Mouse (Mus musculus) embryonic facial prominence, embryonic 15.5 days (tissue): ENCODE measurements at regions not wholly inside any gene's neighbourhood (a gene's known extent, or its start where the extent isn't known, plus 50 kb on each side); places are given as distances from the start of the nearest gene placed in this dataset.

ENCODE experiments used
- ATAC-seq: fragments of 200-750 bp; cut with Nextera tagmentation; 2 replicates; pipeline ENCODE4 v1.8.0; 2017; ENCODE audit warnings: low read depth, moderate TSS enrichment; ENCODE audit not compliant: insufficient number of reproducible peaks, low FRiP score, low TSS enrichment
- H3K27ac ChIP-seq: fragments of 300-500 bp; sonication (generic); replicated peaks from 2 replicates; pipeline ENCODE4 v1.5.1; 2015; ENCODE audit warnings: mild to moderate bottlenecking, inconsistent platforms
- H3K27me3 ChIP-seq: fragments of 300-500 bp; sonication (generic); 2 replicates; pipeline ENCODE4 v1.6.1; 2015; ENCODE audit warnings: inconsistent platforms
- H3K36me3 ChIP-seq: fragments of 300-500 bp; sonication (generic); 2 replicates; pipeline ENCODE4 v1.6.1; 2015; ENCODE audit warnings: mild to moderate bottlenecking, inconsistent platforms
- H3K4me1 ChIP-seq: fragments of 300-500 bp; sonication (generic); 2 replicates; pipeline ENCODE4 v1.6.1; 2015; ENCODE audit warnings: inconsistent platforms
- H3K4me2 ChIP-seq: fragments of 300-500 bp; sonication (generic); replicated peaks from 2 replicates; pipeline ENCODE4 v1.6.1; 2015; ENCODE audit warnings: mild to moderate bottlenecking, inconsistent platforms
- H3K4me3 ChIP-seq: fragments of 300-500 bp; sonication (generic); replicated peaks from 2 replicates; pipeline ENCODE4 v1.5.1; 2015; ENCODE audit warnings: mild to moderate bottlenecking, inconsistent platforms
- H3K9ac ChIP-seq: fragments of 300-500 bp; sonication (generic); 2 replicates; pipeline ENCODE4 v1.6.1; 2015; ENCODE audit warnings: inconsistent platforms
- H3K9me3 ChIP-seq: fragments of 300-500 bp; sonication (generic); replicated peaks from 2 replicates; pipeline ENCODE4 v1.6.1; 2016; ENCODE audit warnings: inconsistent platforms
- WGBS: fragments of 180-500 bp; shearing (Covaris S2); methylation state at CpG from one replicate; pipeline ENCODE4 v1.1.7; 2015; 5-methylcytosine and 5-hydroxymethylcytosine counted together

DNA sequence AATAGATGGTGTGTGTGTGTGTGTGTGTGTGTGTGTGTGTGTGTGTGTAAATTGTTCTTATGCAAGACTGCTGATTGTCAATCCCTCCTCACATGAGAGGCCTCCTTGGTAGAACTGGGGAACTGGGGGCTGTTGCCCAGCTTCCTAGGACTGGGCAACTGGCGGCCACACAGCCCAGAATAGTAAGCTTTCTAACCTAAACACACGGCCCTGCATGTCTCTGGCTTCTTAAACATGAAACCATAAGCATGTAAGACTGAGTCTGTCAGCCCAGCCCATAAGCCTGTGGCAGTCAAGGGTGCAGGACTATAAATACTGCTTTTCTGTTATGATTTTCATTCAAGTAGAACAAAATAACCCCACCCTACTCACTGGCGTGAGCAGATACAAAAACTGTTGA is 60.7 kb downstream of the Ifng start:
- H3K9me3 ChIP-seq = no peaks in the 10 kb centered on the region
- WGBS = 75% methylated on average over 3 of the region's 3 CpGs
- H3K36me3 ChIP-seq = no peaks in the 10 kb centered on the region
- no peaks in the 10 kb centered on the region for H3K27me3 ChIP-seq
- H3K9ac ChIP-seq = no peak overlapping the region
- no peaks in the 10 kb centered on the region for H3K4me1 ChIP-seq
- no peak overlapping the region for H3K4me3 ChIP-seq
- no peak overlapping the region for H3K4me2 ChIP-seq
- H3K27ac ChIP-seq = no peak overlapping the region
- ATAC-seq = no peak

DNA sequence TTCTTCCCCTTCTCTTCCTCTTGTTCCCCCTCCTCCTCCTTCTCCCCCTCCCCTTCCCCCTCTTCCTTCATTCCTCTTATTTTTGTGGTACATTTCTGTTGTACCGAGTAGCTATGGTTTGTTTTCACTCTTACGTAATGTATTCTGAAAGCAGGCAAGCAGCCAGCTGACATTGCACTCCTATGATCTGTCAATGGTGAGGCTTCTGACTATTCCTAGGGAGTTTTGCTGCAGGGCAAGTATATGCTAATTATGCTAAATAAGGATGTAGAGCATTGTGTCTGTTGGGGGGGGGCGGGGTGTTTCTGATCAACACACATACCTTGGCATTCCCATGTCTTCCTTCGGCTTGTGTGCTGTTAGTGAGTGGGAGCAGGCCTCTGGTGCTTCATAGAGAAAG is 64.0 kb downstream of the Ifng start:
- 39% methylated on average over 4 of the region's 4 CpGs for WGBS
- no peak overlapping the region for H3K27ac ChIP-seq
- H3K4me3 ChIP-seq = no peak overlapping the region
- H3K36me3 ChIP-seq = no peaks in the 10 kb centered on the region
- H3K9me3 ChIP-seq = no peaks in the 10 kb centered on the region
- no peaks in the 10 kb centered on the region for H3K4me1 ChIP-seq
- no peak for ATAC-seq
- no peak overlapping the region for H3K4me2 ChIP-seq
- no peaks in the 10 kb centered on the region for H3K27me3 ChIP-seq
- H3K9ac ChIP-seq = no peak overlapping the region

DNA sequence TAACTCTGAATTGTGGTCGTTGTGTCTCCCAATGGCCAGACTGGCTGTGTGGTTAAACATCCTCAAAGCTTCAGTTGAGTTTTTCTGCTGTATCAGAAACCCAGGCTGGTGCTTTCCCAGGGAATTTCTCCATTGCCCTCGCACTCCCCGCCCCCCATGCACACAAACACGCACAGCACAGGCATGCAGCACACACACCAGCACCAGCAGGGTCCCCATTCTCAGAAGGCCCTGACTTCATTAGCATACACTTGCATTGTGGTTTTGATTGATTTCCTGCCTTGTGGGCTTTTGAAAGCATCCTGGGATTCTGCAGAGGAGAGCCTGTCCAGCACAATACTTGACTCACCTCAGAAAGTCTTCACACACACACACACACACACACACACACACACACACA is 65.3 kb downstream of the Ifng start:
- no peaks in the 10 kb centered on the region for H3K4me1 ChIP-seq
- 55% methylated on average over 4 of the region's 4 CpGs for WGBS
- no peak for ATAC-seq

DNA sequence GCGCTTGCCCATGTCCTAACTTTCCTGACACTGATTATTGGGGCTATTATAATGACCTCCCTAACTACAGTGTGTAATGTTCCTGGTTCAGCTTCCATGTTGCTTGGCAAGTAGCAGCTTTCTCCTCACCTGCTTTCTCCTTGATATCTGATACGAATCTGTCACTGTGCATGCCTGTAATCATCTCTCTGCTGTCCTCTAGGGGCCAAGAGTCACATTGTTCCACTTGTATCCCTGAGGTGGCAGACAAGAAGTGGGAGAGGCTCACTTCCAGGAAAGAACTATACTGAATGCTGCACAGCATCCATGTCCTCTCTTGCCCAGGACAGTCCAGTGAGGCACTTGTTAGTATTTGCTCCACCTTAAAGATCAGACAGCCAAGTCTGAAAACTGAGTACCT is 66.8 kb downstream of the Ifng start:
- Histone ChIP-seq H3K4me2 (no peak overlapping the region), H3K9ac (no peak overlapping the region), H3K9me3 (no peaks in the 10 kb centered on the region), H3K27ac (no peak overlapping the region), H3K36me3 (no peaks in the 10 kb centered on the region), H3K4me3 (no peak overlapping the region), H3K27me3 (no peaks in the 10 kb centered on the region), H3K4me1 (no peaks in the 10 kb centered on the region)
- no peak for ATAC-seq
- 59% methylated on average over 2 of the region's 2 CpGs for WGBS

More for the DNA sequence above, 65.3 kb downstream of the Ifng start:
- no peaks in the 10 kb centered on the region for H3K36me3 ChIP-seq
- H3K9ac ChIP-seq = no peak overlapping the region
- H3K4me3 ChIP-seq = no peak overlapping the region
- H3K27me3 ChIP-seq = no peaks in the 10 kb centered on the region
- H3K9me3 ChIP-seq = no peaks in the 10 kb centered on the region
- no peak overlapping the region for H3K27ac ChIP-seq
- H3K4me2 ChIP-seq = no peak overlapping the region

DNA sequence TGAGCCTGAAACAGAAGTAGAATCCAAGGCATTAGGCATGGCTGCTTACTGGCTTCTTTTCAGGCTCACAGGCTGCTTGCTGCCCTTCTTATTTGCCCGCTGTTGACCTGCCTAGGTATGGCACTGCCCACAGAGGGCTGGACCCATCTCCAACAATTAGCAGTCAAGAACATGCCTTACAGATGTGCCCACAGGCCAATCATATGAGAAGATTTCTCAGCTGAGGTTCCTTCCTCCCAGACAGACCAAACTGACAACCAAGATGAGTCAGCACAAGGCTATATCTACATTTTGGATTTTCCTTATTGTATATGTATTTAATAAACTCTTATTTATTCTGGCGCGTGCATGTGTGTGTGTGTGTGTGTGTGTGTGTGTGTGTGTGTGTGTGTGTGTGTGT is 76.0 kb downstream of the Ifng start:
- Histone ChIP-seq H3K27me3 (no peaks in the 10 kb centered on the region), H3K4me2 (no peak overlapping the region), H3K4me1 (no peaks in the 10 kb centered on the region), H3K4me3 (no peak overlapping the region), H3K9me3 (no peaks in the 10 kb centered on the region), H3K9ac (no peak overlapping the region), H3K27ac (no peak overlapping the region), H3K36me3 (no peaks in the 10 kb centered on the region)
- 89% methylated on average over 3 of the region's 3 CpGs for WGBS
- no peak for ATAC-seq

DNA sequence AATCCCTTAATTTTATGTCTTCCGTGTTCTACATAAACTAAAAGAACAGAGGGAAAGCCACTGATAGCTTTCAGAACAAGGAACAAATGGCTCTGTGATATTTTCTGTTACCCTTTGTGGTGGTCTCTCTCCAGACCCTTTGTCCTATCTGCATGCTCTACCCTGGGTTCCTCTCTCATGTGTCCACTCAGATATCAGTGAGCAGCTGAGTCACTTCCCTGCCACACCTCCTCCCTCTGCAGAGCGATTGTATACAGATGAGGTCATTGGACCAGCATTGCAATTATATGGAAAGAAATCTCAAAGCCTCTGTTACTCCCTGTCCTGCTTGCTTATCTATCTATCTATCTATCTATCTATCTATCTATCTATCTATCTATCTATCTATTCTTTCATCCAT is 77.1 kb downstream of the Ifng start:
- Histone ChIP-seq H3K27ac (no peak overlapping the region), H3K4me1 (no peaks in the 10 kb centered on the region), H3K4me2 (no peak overlapping the region), H3K36me3 (no peaks in the 10 kb centered on the region), H3K9ac (no peak overlapping the region), H3K9me3 (no peaks in the 10 kb centered on the region), H3K27me3 (no peaks in the 10 kb centered on the region), H3K4me3 (no peak overlapping the region)
- WGBS = 88% methylated on average over 2 of the region's 2 CpGs
- ATAC-seq = no peak

DNA sequence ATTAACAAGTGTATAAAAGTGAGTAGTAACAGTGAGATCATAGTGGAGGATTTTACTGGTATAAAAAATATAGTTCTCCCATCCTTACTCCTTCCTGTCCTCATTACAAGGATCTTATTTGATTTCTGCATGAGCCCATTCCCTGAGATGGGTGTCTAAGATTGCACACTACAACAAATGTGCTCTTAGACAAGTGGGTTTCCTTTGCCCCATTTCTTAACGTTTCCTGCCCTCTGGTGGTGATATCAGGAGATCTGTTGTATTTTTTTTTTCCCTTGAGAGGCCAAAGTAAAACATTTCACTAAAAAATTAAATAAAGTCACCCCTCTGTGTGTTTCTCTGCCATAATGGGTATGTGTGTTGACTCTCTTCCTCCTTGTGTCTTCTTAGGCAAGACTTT is 105.1 kb downstream of the Ifng start:
- Histone ChIP-seq H3K36me3 (no peaks in the 10 kb centered on the region), H3K9me3 (no peaks in the 10 kb centered on the region), H3K27ac (no peak overlapping the region), H3K4me3 (no peak overlapping the region), H3K4me2 (no peak overlapping the region), H3K9ac (no peak overlapping the region), H3K4me1 (no peaks in the 10 kb centered on the region), H3K27me3 (no peaks in the 10 kb centered on the region)
- no peak for ATAC-seq
- WGBS = 7% methylated on average over 1 of the region's 1 CpGs

DNA sequence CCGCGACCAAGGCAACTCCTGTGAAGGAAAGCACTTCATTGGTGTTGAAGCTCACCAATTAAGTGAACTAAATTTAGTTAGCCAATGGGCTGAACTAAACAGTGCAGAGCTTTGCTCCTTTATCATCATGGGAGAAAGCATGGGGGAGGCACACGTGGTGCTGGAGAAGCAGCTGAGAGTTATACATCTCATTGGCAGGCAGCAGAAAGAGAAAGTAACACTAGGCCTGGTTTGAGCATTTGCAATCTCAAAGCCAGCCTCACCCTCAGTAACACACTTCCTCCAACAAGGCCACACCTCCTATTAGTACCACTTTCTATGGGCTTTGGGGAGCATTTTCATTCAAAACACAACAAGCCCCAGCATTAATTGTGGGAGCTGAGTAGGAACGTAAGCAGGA is 109.4 kb downstream of the Ifng start:
- Histone ChIP-seq H3K4me3 (no peak overlapping the region), H3K4me1 (no peaks in the 10 kb centered on the region), H3K9ac (no peak overlapping the region), H3K9me3 (no peaks in the 10 kb centered on the region), H3K36me3 (no peaks in the 10 kb centered on the region), H3K27ac (no peak overlapping the region), H3K27me3 (no peaks in the 10 kb centered on the region), H3K4me2 (no peak overlapping the region)
- 76% methylated on average over 4 of the region's 4 CpGs for WGBS
- no peak for ATAC-seq

DNA sequence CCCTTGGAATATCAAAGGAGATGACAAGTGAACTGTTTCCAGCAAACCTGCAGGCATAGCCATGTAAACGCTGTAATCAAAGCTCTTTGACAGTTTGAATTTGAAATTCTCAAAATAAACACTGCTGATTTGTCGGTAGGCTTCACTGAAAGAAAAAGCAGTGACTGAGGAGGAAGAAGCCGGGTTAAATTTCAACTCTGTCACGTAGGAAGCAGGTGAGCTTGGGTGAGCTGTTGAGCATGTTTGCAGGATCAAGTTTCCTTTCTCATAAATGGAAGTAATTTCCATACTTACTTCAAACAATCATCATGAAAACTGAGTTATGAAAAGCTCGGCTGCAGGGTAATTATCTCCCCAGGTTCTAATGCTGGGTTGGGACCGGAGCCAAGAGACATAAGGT is 118.0 kb downstream of the Ifng start:
- Histone ChIP-seq H3K9me3 (no peaks in the 10 kb centered on the region), H3K9ac (no peak overlapping the region), H3K4me2 (no peak overlapping the region), H3K4me3 (no peak overlapping the region), H3K27me3 (no peaks in the 10 kb centered on the region), H3K4me1 (peaks cover 2% of the 10 kb centered on the region), H3K27ac (no peak overlapping the region), H3K36me3 (no peaks in the 10 kb centered on the region)
- 30% methylated on average over 6 of the region's 6 CpGs for WGBS
- no peak for ATAC-seq

DNA sequence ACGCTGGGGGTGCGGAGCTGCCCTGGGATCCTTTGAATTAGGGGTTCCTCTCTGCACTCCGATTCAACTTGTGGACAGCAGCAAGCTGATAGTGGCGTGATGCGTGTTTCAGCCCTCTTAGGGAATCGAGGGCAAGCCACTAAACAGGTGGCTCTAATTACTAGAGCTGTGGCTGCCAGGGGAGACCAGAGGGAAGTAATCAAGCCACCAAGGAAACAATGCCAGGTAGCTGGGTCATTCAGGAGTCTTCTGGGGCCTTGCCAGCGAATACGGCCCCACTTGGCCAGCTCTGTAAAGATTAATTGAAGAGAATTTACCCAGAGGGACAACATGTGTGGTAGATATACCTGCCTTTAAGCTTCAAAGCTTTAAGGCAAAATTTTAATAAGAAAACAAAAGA is 123.2 kb downstream of the Ifng start:
- Histone ChIP-seq H3K27ac (0 out of 2 replicates have a peak overlapping the region, but pooled peaks have one; percentile 11), H3K9me3 (no peaks in the 10 kb centered on the region), H3K4me3 (no peak overlapping the region), H3K4me1 (peaks cover 12% of the 10 kb centered on the region), H3K4me2 (peak overlapping the region; percentile 27), H3K9ac (no peak overlapping the region), H3K27me3 (no peaks in the 10 kb centered on the region), H3K36me3 (no peaks in the 10 kb centered on the region)
- peak; percentile 43; the same call in 1 of the 2 replicates for ATAC-seq
- 30% methylated on average over 8 of the region's 8 CpGs for WGBS

DNA sequence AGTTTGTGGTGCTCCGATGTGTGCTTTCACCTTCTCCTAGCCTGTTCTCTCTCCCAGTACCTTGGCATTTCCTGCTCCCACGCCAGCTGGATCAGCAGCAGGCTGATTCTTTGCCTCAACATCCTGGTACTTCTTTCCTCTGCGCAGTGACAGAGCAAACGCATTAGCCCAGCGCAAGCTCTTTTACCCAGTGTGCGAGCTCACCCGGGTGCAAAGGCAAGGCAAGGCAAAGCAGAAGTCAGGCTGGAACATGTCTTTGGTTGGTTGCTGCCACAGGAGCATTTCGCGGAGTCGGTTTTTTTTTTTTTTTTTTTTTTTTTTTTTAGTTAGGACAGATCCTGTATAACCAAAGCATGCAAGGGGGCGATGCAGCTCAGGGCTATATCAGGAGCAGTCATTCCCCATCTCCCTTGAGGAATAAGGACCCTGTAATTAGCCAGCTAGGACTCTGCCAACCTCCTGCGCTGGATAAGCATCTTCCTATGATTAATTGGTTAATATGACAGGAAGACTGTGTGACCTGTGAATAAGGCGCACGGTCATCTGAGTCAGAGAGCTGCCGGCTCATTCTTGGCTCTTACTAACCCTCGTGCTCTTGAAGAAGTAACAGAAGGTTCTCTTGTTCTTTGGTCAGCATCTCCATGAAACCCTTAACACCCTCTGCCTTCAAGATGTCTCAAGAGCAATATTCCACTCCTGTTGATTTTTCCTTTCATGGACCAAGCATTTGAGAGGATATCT is 123.9 kb downstream of the Ifng start:
- H3K36me3 ChIP-seq = no peaks in the 10 kb centered on the region
- 35% methylated on average over 16 of the region's 16 CpGs for WGBS
- no peaks in the 10 kb centered on the region for H3K27me3 ChIP-seq
- 0 out of 2 replicates have a peak overlapping the region, but pooled peaks have one; percentile 11 for H3K27ac ChIP-seq
- H3K4me1 ChIP-seq = peaks cover 12% of the 10 kb centered on the region
- no peaks in the 10 kb centered on the region for H3K9me3 ChIP-seq
- no peak overlapping the region for H3K9ac ChIP-seq
- H3K4me3 ChIP-seq = no peak overlapping the region
- peak overlapping the region; percentile 27 for H3K4me2 ChIP-seq
- 0 out of 2 replicates have a peak, but pooled peaks have one; percentile 34 for ATAC-seq

DNA sequence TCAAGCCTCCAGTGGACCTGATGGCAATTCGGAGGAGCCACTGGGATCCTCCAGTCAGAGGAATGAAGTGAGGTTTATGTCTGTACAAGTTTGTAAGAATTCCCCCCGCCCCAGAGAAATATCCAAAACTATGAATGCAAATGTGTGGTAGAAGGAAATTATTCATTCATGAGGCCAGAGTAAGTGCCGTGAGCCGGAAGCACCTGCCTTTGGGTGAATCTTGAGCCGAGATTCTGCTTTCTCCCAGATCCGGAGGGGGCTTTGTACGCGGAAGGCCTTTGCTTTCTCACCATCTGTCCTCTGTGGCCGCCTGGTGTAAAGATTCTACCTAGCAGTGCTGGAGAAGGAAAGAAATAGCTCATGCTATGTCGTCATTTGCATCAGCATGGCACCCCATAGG is 127.8 kb downstream of the Ifng start:
- Histone ChIP-seq H3K36me3 (no peaks in the 10 kb centered on the region), H3K27ac (no peak overlapping the region), H3K4me1 (peaks cover 12% of the 10 kb centered on the region), H3K9me3 (no peaks in the 10 kb centered on the region), H3K4me3 (no peak overlapping the region), H3K4me2 (no peak overlapping the region), H3K9ac (no peak overlapping the region), H3K27me3 (no peaks in the 10 kb centered on the region)
- no peak for ATAC-seq
- WGBS = 85% methylated on average over 10 of the region's 10 CpGs
